Mouse (Mus musculus) limb, embryonic 14.5 days (tissue): ENCODE results near the gene Vwf. TPM values are rescaled to one million over a fixed set of nuclear protein-coding genes. Genes with fewer than 3 reads are reported as not detected.

ENCODE experiments used
- ATAC-seq: fragments of 200-750 bp; cut with Nextera tagmentation; 2 replicates; pipeline ENCODE4 v1.8.0; 2017; ENCODE audit warnings: low read depth, moderate number of reproducible peaks, moderate TSS enrichment; ENCODE audit not compliant: low FRiP score
- DNase-seq: peaks from one replicate; pipeline ENCODE4 v3.0.0-alpha.2; 2015; ENCODE audit warnings: low spot score
- H3K27ac ChIP-seq: fragments of 300-500 bp; sonication (generic); replicated peaks from 2 replicates; pipeline ENCODE4 v1.5.1; 2014; ENCODE audit warnings: low read depth, mild to moderate bottlenecking, low read length, moderate library complexity, mixed read lengths
- H3K27me3 ChIP-seq: fragments of 300-500 bp; sonication (generic); 2 replicates; pipeline ENCODE4 v1.6.1; 2014; ENCODE audit warnings: low read length, mixed read lengths; ENCODE audit not compliant: control insufficient read depth, insufficient read depth
- H3K36me3 ChIP-seq: fragments of 300-500 bp; sonication (generic); 2 replicates; pipeline ENCODE4 v1.6.1; 2014; ENCODE audit warnings: mild to moderate bottlenecking, low read length, moderate library complexity, mixed read lengths; ENCODE audit not compliant: control insufficient read depth, insufficient read depth
- H3K4me1 ChIP-seq: fragments of 300-500 bp; sonication (generic); 2 replicates; pipeline ENCODE4 v1.6.1; 2014; ENCODE audit warnings: antibody characterized with exemption, low read length, mixed read lengths; ENCODE audit not compliant: control insufficient read depth, insufficient read depth
- H3K4me2 ChIP-seq: fragments of 300-500 bp; sonication (generic); replicated peaks from 2 replicates; pipeline ENCODE4 v1.6.1; 2014; ENCODE audit warnings: low read depth, mild to moderate bottlenecking, low read length, moderate library complexity; ENCODE audit not compliant: severe bottlenecking
- H3K4me3 ChIP-seq: fragments of 300-500 bp; sonication (generic); replicated peaks from 2 replicates; pipeline ENCODE4 v1.5.1; 2014; ENCODE audit warnings: low read length
- H3K9ac ChIP-seq: fragments of 300-500 bp; sonication (generic); 2 replicates; pipeline ENCODE4 v1.6.1; 2014; ENCODE audit warnings: mild to moderate bottlenecking, low read depth, low read length, moderate library complexity; ENCODE audit not compliant: severe bottlenecking
- H3K9me3 ChIP-seq: fragments of 300-500 bp; sonication (generic); 2 replicates; pipeline ENCODE4 v1.6.1; 2016; ENCODE audit warnings: low read length; ENCODE audit not compliant: control insufficient read depth
- POLR2A ChIP-seq: fragments of 200-500 bp; IDR thresholded peaks from 2 replicates; pipeline ENCODE4 v1.8.0; 2012; ENCODE audit warnings: inconsistent platforms, mild to moderate bottlenecking, moderate library complexity, borderline replicate concordance; ENCODE audit not compliant: insufficient read depth, insufficient read length; ENCODE audit errors: extremely low read depth
- WGBS: fragments of 180-500 bp; shearing (Covaris S2); extraction: QIAGEN DNeasy Blood & Tissue Kit; methylation state at CpG from one replicate; pipeline ENCODE4 v1.1.7; 2014; 5-methylcytosine and 5-hydroxymethylcytosine counted together
- polyA plus RNA-seq, 2 experiments: library from polyadenylated mRNA; depleted of rRNA in 1 of 2; stranded (reverse) in 1 of 2; unstranded in 1 of 2; fragments of >200 nt; fragmentation: Nextera tagmentation in 1 of 2; extraction: Ambion mirVana in 1 of 2; gene quantifications; 2 replicates each; pipeline versions ENCODE4 v1.2.1 to v1.2.3; 2012 to 2014

The Vwf gene
- polyA plus RNA-seq, 2 experiments = 11.2 to 12.0 TPM

GRCm38 (mm10) chr6:125585579-125585978 lies 39.0 kb downstream of the Vwf start:
- Histone ChIP-seq H3K36me3 (no peaks in the 10 kb centered on the region), H3K4me1 (peaks cover 8% of the 10 kb centered on the region), H3K9me3 (no peaks in the 10 kb centered on the region), H3K27me3 (no peaks in the 10 kb centered on the region), H3K4me2 (no peak overlapping the region), H3K27ac (no peak overlapping the region), H3K9ac (no peak overlapping the region), H3K4me3 (no peak overlapping the region)
- ATAC-seq (no peak), DNase-seq (no peak)
- 69% methylated on average over 3 of the region's 3 CpGs for WGBS
- no peak for TF ChIP-seq POLR2A

- Histone ChIP-seq H3K27ac (no peak overlapping the region), H3K4me3 (no peak overlapping the region), H3K27me3 (no peaks in the 10 kb centered on the region), H3K9ac (no peak overlapping the region), H3K36me3 (no peaks in the 10 kb centered on the region), H3K4me2 (no peak overlapping the region), H3K9me3 (no peaks in the 10 kb centered on the region), H3K4me1 (peaks cover 8% of the 10 kb centered on the region)
- no peak for TF ChIP-seq POLR2A
- ATAC-seq (no peak), DNase-seq (no peak)
- 88% methylated on average over 4 of the region's 4 CpGs for WGBS
Observed at GRCm38 (mm10) chr6:125586042-125586566, 39.5 kb downstream of the Vwf start.

GRCm38 (mm10) chr6:125588241-125588640 lies 41.7 kb downstream of the Vwf start:
- peaks cover 10% of the 10 kb centered on the region for H3K4me1 ChIP-seq
- H3K9ac ChIP-seq = no peak overlapping the region
- H3K36me3 ChIP-seq = no peaks in the 10 kb centered on the region
- no peaks in the 10 kb centered on the region for H3K9me3 ChIP-seq
- H3K4me2 ChIP-seq = no peak overlapping the region
- no peak overlapping the region for H3K4me3 ChIP-seq
- TF ChIP-seq POLR2A = no peak
- H3K27ac ChIP-seq = no peak overlapping the region
- DNase-seq = no peak
- no peaks in the 10 kb centered on the region for H3K27me3 ChIP-seq
- 90% methylated on average over 12 of the region's 12 CpGs for WGBS
- no peak for ATAC-seq

- DNase-seq (no peak), ATAC-seq (no peak)
- H3K4me1 ChIP-seq = peaks cover 10% of the 10 kb centered on the region
- no peak overlapping the region for H3K4me2 ChIP-seq
- H3K4me3 ChIP-seq = no peak overlapping the region
- 72% methylated on average over 8 of the region's 8 CpGs for WGBS
- H3K27me3 ChIP-seq = no peaks in the 10 kb centered on the region
- no peaks in the 10 kb centered on the region for H3K36me3 ChIP-seq
- H3K9me3 ChIP-seq = no peaks in the 10 kb centered on the region
- no peak overlapping the region for H3K9ac ChIP-seq
- H3K27ac ChIP-seq = no peak overlapping the region
- no peak for TF ChIP-seq POLR2A
Observed at GRCm38 (mm10) chr6:125589075-125589474, 42.5 kb downstream of the Vwf start.

GRCm38 (mm10) chr6:125590056-125590455 lies 43.5 kb downstream of the Vwf start:
- H3K4me2 ChIP-seq = no peak overlapping the region
- DNase-seq (no peak), ATAC-seq (no peak)
- H3K27me3 ChIP-seq = no peaks in the 10 kb centered on the region
- no peak for TF ChIP-seq POLR2A
- no peaks in the 10 kb centered on the region for H3K9me3 ChIP-seq
- WGBS = 84% methylated on average over 7 of the region's 7 CpGs
- H3K9ac ChIP-seq = no peak overlapping the region
- H3K4me1 ChIP-seq = peaks cover 7% of the 10 kb centered on the region
- H3K36me3 ChIP-seq = no peaks in the 10 kb centered on the region
- H3K27ac ChIP-seq = no peak overlapping the region
- no peak overlapping the region for H3K4me3 ChIP-seq

- Histone ChIP-seq H3K27me3 (no peaks in the 10 kb centered on the region), H3K4me2 (no peak overlapping the region), H3K27ac (no peak overlapping the region), H3K36me3 (no peaks in the 10 kb centered on the region), H3K4me3 (no peak overlapping the region), H3K9ac (no peak overlapping the region), H3K4me1 (peaks cover 3% of the 10 kb centered on the region), H3K9me3 (no peaks in the 10 kb centered on the region)
- 71% methylated on average over 8 of the region's 8 CpGs for WGBS
- no peak for TF ChIP-seq POLR2A
- ATAC-seq (no peak), DNase-seq (no peak)
Observed at GRCm38 (mm10) chr6:125590471-125590870, 43.9 kb downstream of the Vwf start.
